Mouse (Mus musculus) heart, postnatal 0 days (tissue): ENCODE data around the gene Gm49320. TPM values are rescaled to one million over a fixed set of nuclear protein-coding genes. Genes with fewer than 3 reads are reported as not detected.

Experiments used
- ATAC-seq: fragments of 200-750 bp; cut with Nextera tagmentation; 2 replicates; pipeline ENCODE4 v1.8.0; 2017; ENCODE audit warnings: low read depth, moderate number of reproducible peaks, moderate library complexity; ENCODE audit not compliant: insufficient read depth
- DNase-seq: peaks from one replicate; pipeline ENCODE4 v3.0.0-alpha.2; 2016; ENCODE audit warnings: low spot score
- H3K27ac ChIP-seq: fragments of 300-500 bp; sonication (generic); 2 replicates; pipeline ENCODE4 v1.5.1; 2014; ENCODE audit warnings: low read depth, mild to moderate bottlenecking
- H3K27me3 ChIP-seq: fragments of 300-500 bp; sonication (generic); 2 replicates; pipeline ENCODE4 v1.6.1; 2014; ENCODE audit warnings: low read length, mixed read lengths; ENCODE audit not compliant: control insufficient read depth, insufficient read depth
- H3K36me3 ChIP-seq: fragments of 300-500 bp; sonication (generic); replicated peaks from 2 replicates; pipeline ENCODE4 v1.6.1; 2014; ENCODE audit warnings: low read length, mixed read lengths; ENCODE audit not compliant: control insufficient read depth, insufficient read depth
- H3K4me1 ChIP-seq: fragments of 300-500 bp; sonication (generic); 2 replicates; pipeline ENCODE4 v1.6.1; 2014; ENCODE audit warnings: antibody characterized with exemption; ENCODE audit not compliant: control insufficient read depth, insufficient read depth
- H3K4me2 ChIP-seq: fragments of 300-500 bp; sonication (generic); 2 replicates; pipeline ENCODE4 v1.6.1; 2014; ENCODE audit warnings: low read depth, mild to moderate bottlenecking, low read length, moderate library complexity
- H3K4me3 ChIP-seq: fragments of 300-500 bp; sonication (generic); 2 replicates; pipeline ENCODE4 v1.5.1; 2014; ENCODE audit warnings: low read depth, low read length
- H3K9ac ChIP-seq: fragments of 300-500 bp; sonication (generic); replicated peaks from 2 replicates; pipeline ENCODE4 v1.6.1; 2014; ENCODE audit warnings: low read depth, low read length, mixed read lengths
- H3K9me3 ChIP-seq: fragments of 300-500 bp; sonication (generic); replicated peaks from 2 replicates; pipeline ENCODE4 v1.6.1; 2016; ENCODE audit warnings: low read length; ENCODE audit not compliant: control insufficient read depth
- CTCF ChIP-seq: IDR thresholded peaks from 2 replicates; pipeline ENCODE4 v1.5.1; 2016; ENCODE audit warnings: antibody characterized with exemption, control low read depth, low read depth
- EP300 ChIP-seq: IDR thresholded peaks from 2 replicates; pipeline ENCODE4 v1.6.1; 2016; ENCODE audit warnings: antibody characterized with exemption, low read depth
- WGBS: fragments of 180-500 bp; shearing (Covaris S2); extraction: QIAGEN DNeasy Blood & Tissue Kit; methylation state at CpG from one replicate; pipeline ENCODE4 v1.1.7; 2014; 5-methylcytosine and 5-hydroxymethylcytosine counted together
- polyA plus RNA-seq: library from polyadenylated mRNA; unstranded; fragments of >200 nt; fragmentation: Nextera tagmentation; extraction: Ambion mirVana; gene quantifications from 2 replicates; pipeline ENCODE4 v1.2.1, GENCODE M21; 2015
- total RNA-seq: library from RNA; depleted of rRNA; stranded (reverse); fragments of >200 nt; gene quantifications from 2 replicates; pipeline ENCODE4 v1.2.3, GENCODE M21; 2014; ENCODE audit warnings: low replicate concordance; rRNA removed

Gene Gm49320
- total and polyA plus RNA-seq, 2 experiments from 2014 or later = 0.19 TPM; not detected in 1

DNA sequence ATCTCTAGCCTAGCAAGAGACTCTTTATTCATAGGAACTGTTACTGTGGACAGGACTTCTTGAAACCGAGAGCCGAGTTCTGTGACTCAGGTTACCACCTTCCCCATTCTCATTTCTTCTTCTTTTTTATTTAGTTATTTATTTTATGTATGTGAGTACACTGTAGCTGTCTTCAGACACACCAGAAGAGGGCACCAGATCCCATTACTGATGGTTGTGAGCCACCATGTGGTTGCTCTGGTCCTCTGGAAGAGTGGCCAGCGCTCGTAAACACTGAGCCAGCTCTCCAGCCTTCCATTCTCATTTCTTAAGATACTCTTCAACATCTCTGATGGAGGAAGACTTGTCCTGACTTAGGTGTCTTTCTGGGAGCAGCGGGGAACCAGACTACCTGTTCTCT, 54.1 kb downstream of the Gm49320 start:
- TF ChIP-seq EP300 = no peak
- TF ChIP-seq CTCF = no peak
- ATAC-seq (no peak), DNase-seq (no peak)
- H3K9me3 ChIP-seq = no peaks in the 10 kb centered on the region
- H3K9ac ChIP-seq = no peak overlapping the region
- no peaks in the 10 kb centered on the region for H3K27me3 ChIP-seq
- H3K4me1 ChIP-seq = no peaks in the 10 kb centered on the region
- no peak overlapping the region for H3K4me2 ChIP-seq
- H3K27ac ChIP-seq = no peak overlapping the region
- H3K4me3 ChIP-seq = no peak overlapping the region
- WGBS = 87% methylated on average over 5 of the region's 5 CpGs
- H3K36me3 ChIP-seq = peaks cover 94% of the 10 kb centered on the region

- Histone ChIP-seq H3K27ac (no peak overlapping the region), H3K4me2 (no peak overlapping the region), H3K9me3 (no peaks in the 10 kb centered on the region), H3K27me3 (no peaks in the 10 kb centered on the region), H3K4me3 (no peak overlapping the region), H3K4me1 (no peaks in the 10 kb centered on the region), H3K9ac (no peak overlapping the region), H3K36me3 (peaks cover 96% of the 10 kb centered on the region)
- ATAC-seq (no peak), DNase-seq (no peak)
- TF ChIP-seq EP300 (no peak), CTCF (no peak)
- 66% methylated on average over 4 of the region's 4 CpGs for WGBS
Measured at GRCm38 (mm10) chr8:4297822-4298221, 59.2 kb downstream of the Gm49320 start.

Other genes starting within 250 kb of the Gm49320 start
- gene Cd209f, start 133.0 kb upstream of the Gm49320 start, total RNA-seq = not detected in 2 replicates
- 0.08 and 0.10 TPM in 2 replicates for gene Cd209f, start 133.0 kb upstream of the Gm49320 start, polyA plus RNA-seq
- gene Cd209g, start 104.8 kb upstream of the Gm49320 start, total RNA-seq = not detected in 2 replicates
- not detected in 2 replicates for gene Cd209g, start 104.8 kb upstream of the Gm49320 start, polyA plus RNA-seq
- gene Evi5l, start 72.3 kb upstream of the Gm49320 start, total RNA-seq = 24.8 and 26.1 TPM in 2 replicates
- gene Evi5l, start 72.3 kb upstream of the Gm49320 start, polyA plus RNA-seq = 9.3 and 11.1 TPM in 2 replicates
- gene Prr36, start 21.4 kb upstream of the Gm49320 start, total RNA-seq = not detected in 2 replicates
- gene Prr36, start 21.4 kb upstream of the Gm49320 start, polyA plus RNA-seq = 0.04 TPM in 2 replicates
- 0.08 TPM in 1 of 2 replicates, not detected in the other for gene Lrrc8e, start 12.0 kb upstream of the Gm49320 start, total RNA-seq
- 0.08 and 0.21 TPM in 2 replicates for gene Lrrc8e, start 12.0 kb upstream of the Gm49320 start, polyA plus RNA-seq
- 27.7 and 36.8 TPM in 2 replicates for gene Map2k7, start 125 bp upstream of the Gm49320 start, total RNA-seq
- gene Map2k7, start 125 bp upstream of the Gm49320 start, polyA plus RNA-seq = 18.7 and 21.0 TPM in 2 replicates
- 3.9 and 6.4 TPM in 2 replicates for gene Tgfbr3l, start 9.3 kb downstream of the Gm49320 start, total RNA-seq
- gene Tgfbr3l, start 9.3 kb downstream of the Gm49320 start, polyA plus RNA-seq = 1.8 and 2.7 TPM in 2 replicates
- 32.6 and 84.9 TPM in 2 replicates for gene Snapc2, start 14.2 kb downstream of the Gm49320 start, total RNA-seq
- gene Snapc2, start 14.2 kb downstream of the Gm49320 start, polyA plus RNA-seq = 26.7 and 29.9 TPM in 2 replicates
- 10.4 and 12.5 TPM in 2 replicates for gene Ctxn1, start 20.4 kb downstream of the Gm49320 start, total RNA-seq
- 13.2 and 13.7 TPM in 2 replicates for gene Ctxn1, start 20.4 kb downstream of the Gm49320 start, polyA plus RNA-seq
- gene Timm44, start 37.0 kb downstream of the Gm49320 start, total RNA-seq = 95.0 and 120 TPM in 2 replicates
- gene Timm44, start 37.0 kb downstream of the Gm49320 start, polyA plus RNA-seq = 74.7 and 78.8 TPM in 2 replicates
- 7.9 and 10.7 TPM in 2 replicates for gene Ccl25, start 86.3 kb downstream of the Gm49320 start, total RNA-seq
- gene Ccl25, start 86.3 kb downstream of the Gm49320 start, polyA plus RNA-seq = 5.8 and 6.1 TPM in 2 replicates
- gene Elavl1, start 86.5 kb downstream of the Gm49320 start, total RNA-seq = 61.1 and 64.4 TPM in 2 replicates
- 93.3 and 97.0 TPM in 2 replicates for gene Elavl1, start 86.5 kb downstream of the Gm49320 start, polyA plus RNA-seq